Mouse (Mus musculus): ENCODE measurements around the gene Parl.

Parl gene

DNA sequence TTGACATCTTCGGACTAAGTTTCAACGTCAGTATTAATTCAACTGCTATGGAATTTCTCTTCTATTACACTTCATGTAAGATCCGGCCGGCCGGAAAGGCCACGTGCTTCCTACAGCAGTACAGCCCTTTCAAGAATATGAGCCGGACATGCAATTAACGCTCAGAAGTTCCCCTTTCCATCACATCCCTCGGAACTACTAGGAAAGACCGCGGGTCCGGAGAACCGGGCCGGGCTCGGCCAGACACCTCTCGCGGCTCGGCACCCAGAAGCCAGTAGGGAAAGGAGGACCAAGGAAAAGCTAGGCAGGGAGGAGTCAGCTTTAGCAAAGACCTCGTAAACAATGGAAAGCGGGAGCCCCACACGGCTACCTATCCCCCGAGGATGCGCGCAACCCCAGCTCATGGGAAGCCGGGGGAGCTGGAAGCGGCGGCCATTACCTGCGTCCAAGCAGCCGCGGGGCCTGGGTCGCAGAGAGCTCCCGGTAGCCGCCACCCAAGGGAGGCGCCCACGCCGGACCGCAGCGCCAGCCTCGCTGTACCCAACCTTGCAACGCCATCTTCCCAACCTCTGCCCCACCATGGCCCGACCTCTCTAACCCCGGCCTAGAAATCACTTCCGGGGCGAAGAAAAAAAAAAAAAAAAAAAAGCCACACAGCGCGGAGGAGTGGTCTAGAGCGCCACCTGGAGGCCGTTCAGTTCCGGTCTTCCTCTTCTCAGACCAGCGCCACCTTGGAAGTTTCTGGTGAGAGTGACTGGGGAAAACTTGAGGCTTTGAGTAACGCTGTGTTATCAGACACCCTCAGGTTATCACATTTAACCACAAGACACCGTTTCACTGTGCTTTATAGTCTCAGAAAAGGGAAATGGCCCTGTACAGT lies at the start of gene Parl:
TSS of gene Parl (minus strand) at position 618 of the 880 bp plus-strand sequence.
- peak; percentile 80 to 88 for DNase-seq

DNA sequence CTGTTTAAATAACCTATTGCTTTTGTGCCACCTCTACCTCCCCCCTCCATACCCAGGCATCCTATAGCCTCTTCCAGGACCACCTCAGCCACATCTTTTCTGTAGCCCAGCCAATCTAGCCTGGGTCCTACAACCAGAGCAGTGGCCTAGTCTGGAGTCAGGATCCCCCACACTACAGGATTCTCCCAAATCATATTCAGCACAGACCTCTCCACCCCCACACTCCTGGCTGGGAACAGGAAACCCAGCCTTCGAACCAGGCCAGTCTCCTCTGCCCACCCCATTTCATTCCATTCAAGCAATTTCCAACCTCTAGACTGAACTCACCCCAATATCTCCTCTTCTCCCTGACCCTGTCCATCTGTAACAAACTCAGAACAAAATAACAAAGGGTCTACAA lies 43.3 kb upstream of the Parl start:
- no peak for DNase-seq

GRCm38 (mm10) chr16:20338616-20339015 lies 36.4 kb upstream of the Parl start:
- no peak for DNase-seq

DNA sequence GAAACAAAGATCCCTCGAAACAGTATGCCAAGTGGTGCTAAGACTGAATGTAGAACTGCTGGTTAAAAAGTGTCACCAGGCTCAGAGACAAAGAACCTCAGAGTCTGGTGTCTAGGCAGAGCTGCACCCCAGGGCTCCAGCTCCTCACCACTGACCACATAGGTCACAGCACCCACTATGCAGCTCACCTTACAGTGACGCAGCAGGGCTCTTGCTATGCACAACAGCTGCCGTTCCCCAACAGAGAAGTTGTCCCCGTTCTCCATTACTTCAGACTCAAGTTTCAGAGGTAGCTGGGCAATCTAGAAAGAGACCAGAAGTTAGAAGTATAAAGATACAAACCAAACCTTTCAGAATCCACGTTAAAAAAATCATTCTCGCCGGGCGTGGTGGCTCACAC lies 32.7 kb upstream of the Parl start:
- DNase-seq = no peak

DNA sequence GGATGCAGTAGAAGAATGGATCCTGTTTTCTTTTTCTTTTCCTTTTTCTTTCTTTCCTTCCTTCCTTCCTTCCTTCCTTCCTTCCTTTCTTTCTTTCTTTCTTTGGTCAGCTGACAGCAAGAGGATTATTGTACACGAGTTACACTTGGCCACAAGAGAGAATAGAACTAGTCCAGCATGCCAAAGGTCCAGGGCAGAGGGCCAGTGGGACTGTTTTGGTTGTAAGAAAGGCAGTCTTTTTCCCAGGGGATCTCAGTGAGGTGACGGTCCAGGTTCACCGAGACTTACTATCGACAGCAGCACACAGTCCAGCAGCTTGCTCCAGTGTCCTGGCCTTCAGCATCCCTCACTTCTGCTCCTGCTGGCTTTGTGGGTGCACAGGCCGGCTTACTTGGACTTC lies 26.1 kb upstream of the Parl start:
- DNase-seq = no peak

GRCm38 (mm10) chr16:20325286-20325685 lies 23.1 kb upstream of the Parl start, which contains the start of gene Cyp2ab1:
Cyp2ab1 (minus strand) TSS chr16:20325404.
- DNase-seq = no peak

DNA sequence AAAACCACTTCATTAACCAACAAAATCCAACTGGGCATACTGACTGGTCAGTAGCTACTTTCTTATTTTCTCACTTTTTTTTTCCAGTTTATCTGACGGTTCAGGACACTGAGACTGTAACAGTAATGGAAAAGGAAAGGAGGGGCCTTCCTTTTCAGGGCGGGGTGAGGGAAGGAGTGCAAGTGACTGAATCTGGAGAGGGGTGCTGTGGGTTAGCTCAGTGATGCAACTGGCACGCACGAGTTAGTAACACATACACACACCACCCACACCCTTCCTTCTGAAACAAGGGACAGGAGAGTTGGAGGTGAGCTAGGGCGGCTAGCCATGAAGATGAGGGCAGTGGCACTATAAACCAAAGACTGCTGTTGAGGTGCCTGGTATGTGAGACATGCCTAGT lies 21.7 kb upstream of the Parl start:
- DNase-seq = no peak

- DNase-seq = no peak
Measured at GRCm38 (mm10) chr16:20322274-20322673, 20.1 kb upstream of the Parl start.

- no peak for DNase-seq
Measured at GRCm38 (mm10) chr16:20316770-20317169, 14.6 kb upstream of the Parl start.

- no peak for DNase-seq
Measured at GRCm38 (mm10) chr16:20315266-20315665, 13.1 kb upstream of the Parl start.

GRCm38 (mm10) chr16:20312272-20312671 lies 10.1 kb upstream of the Parl start:
- DNase-seq = no peak

DNA sequence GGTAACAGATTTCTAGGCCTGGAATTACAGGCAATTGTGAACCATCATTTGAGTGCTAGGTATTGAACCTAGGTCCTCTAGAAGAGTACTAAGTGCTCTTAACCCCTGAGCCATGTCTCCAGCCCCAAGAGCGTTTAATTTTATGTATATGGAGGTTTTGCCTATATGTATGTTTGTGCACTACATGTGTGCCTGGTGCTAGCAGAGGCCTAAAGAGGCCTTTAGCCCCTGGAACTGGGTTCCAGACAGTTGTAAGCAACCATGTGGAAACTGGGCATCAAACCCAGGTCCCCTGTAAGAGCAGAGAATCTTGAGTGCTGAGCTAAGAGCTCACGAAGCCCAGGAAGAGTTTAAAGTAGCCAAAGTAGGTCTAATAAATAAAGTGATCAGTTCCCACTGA lies 2.1 kb downstream of the Parl start:
- no peak for DNase-seq

GRCm38 (mm10) chr16:20280238-20280637 lies 21.9 kb downstream of the Parl start:
- DNase-seq = no peak

DNA sequence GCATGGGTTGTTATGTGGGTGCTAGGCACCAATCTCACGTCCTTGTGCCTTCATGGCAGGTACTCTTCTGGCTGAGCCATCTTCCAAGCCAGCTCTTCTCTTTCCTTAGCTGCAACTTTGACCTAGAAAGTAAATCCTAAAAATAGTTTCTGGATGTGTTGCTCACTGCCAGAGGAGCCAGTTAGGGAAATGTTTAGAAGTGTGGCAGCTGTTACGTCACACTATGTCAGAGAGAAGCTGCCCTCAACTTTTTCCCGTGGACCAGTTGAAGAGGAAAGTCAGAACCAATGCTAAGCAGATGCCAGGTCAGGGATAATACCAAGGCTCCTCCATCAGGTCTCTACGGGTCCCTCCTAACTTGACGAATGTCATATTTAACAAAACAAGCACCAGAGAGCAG lies 22.8 kb downstream of the Parl start:
- DNase-seq = no peak

- DNase-seq = no peak
Measured at GRCm38 (mm10) chr16:20272994-20273393, 29.2 kb downstream of the Parl start.

- DNase-seq = no peak
Measured at GRCm38 (mm10) chr16:20271339-20271738, 30.8 kb downstream of the Parl start.

- DNase-seq = no peak
Measured at GRCm38 (mm10) chr16:20265089-20265488, 37.1 kb downstream of the Parl start.

DNA sequence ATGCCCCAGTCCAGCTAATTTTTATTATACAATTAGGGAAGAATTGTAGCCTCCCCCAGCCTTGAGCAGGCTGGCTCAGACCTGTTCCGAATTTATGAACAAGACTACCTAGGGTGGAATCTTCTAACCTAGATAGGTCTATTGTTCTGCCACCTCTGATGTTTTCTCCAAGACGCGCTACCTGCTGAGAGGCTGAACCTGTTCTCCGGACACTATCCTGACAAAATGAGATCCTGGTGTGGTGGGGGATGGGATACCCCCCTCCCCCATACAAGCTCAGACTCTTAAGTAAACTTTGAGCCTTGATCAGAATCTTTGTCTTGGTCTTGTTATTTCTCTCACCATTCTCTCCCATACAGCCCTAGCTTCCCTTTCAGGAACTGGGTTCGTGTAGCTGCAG lies 44.3 kb downstream of the Parl start:
- no peak for DNase-seq

DNA sequence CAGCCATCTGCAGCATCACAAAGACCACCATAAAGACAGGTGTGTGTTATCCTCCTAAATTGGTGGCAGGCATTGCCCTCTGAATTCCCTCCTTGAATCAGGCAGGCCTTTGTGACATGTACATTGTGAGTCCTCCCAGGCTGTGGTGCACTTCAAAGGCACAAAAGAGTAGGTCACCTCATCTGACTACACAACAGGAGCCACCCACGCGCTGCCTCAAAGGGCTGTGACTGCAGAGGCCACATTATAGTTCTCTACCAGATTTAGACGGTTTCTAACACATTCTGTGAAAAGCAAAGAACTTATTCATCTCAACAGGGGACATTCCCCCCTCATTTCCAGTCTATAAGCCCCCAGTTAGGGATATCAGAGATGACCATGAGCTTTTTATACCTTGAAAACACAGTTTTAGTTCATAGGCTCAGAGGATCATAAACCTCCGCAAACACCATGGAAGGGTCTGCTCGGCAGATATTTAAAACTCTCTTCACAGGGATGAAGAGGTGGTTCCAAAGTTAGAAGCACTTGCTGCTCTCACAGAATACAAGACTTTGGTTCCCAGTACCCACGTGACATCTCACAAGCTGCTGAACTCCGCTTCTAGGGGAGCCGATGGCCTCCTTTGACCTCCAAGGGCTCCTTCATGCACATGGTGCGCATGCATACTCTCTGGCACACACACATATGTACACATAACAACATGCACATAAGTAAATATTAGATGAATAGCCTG lies 53.6 kb downstream of the Parl start:
- DNase-seq = no peak

DNA sequence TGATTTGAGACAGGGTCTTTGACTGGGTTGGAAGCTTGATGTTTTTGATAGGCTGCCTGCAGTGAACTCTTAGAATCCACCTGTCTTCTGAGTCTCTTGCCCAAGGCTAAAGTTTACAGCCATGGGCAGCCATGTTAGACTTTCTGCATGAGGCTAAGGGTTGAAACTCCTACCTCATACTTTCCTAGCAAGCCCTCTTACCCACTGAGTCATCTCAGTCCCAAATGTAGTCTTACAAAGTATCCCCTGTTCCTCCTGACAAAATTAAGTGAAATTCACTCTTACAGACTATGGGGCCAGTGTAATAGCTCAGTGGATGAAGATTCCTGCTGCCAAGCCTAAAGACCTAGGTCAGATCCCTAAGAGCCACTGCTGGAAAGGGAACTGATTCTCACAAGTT lies 55.1 kb downstream of the Parl start:
- no peak for DNase-seq

DNA sequence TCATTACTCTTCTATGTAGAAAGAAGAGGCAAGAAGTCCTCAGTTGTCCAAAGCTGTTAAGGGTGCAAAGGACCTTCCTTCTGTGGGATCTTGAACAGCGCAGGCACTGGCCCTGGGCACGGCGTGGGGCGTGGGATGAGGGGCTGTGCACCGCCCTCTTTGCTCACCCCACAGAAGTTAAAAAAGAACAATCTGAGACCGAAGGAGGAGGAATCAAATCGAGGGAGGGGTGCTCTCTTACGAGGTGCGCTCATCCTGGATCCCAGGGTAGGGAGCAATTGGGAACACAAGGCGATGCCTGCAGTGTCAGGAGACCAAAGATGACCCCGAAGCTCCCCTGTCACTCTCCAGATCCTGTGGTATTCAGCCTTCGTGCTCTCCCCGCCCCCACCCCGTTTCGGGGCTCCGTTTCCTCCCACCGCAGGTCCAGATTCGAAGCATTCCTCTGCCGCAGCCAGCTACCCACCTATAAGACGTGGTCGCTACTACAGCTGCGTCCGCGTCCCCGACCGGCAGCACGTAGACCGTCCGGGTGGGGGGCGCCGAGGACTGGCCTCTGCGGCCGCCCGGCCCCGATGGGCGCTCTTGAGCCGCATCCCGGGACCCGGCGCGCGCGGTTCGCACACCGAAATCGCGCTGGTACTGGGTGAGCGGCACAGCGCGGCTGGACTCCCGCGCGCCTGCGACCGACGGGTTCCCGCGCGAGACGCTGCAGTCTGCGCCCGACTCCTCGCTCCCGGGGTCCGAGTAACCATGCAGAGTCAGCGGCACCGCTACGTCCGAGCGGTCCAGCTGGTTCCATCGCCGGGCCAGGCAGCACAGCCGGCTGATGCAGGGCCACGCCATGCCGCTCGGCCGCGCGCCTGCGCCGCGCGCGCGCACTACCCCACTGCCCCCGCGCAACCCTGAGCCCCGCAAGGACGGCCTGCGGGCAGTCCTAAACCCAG lies 61.4 kb downstream of the Parl start, which contains the start of gene Map6d1:
TSS of gene Map6d1 (minus strand) at position 891 of the 947 bp plus-strand sequence.
- DNase-seq = peak; percentile 79 to 89

DNA sequence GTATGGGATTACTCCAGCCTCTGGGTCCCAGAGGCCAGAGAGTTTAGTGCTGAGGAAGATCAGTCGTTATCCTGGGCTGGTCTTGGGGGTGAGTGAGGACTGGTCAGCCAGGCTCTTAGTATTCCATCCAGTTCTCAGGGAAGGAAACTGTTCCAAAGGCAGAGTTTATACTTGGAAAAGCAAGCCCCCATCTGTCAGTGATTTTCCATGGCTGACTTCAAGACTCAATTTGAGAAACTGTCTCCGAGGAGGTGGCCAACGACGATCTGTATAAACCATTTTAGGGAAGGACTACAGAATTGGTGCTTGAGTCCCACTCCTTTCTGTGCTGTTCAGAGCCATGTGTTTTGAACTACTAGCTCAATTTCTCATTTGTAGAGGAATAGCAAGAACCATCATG lies 63.5 kb downstream of the Parl start:
- peak in 1 of 2 experiments; percentile 17 for DNase-seq

DNA sequence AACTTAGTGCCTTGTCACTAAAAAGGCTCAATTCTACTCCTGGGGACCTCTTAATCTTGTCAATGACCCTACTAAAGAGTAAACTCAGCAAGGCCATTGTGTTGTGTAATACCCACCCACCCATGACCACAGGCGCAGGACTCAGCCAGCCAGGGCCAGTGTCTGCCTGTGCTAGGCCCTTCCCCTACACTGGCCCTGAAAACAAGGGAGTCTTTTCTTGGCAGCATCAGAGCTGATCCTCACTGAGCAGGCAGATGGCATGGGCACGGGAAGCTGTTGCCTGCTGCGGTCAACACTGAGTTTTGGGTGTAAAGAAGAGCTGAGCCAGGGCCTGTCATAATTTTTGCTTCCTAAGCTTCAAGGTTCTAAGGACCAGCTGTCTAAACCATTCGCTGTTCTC lies 64.8 kb downstream of the Parl start:
- DNase-seq = peak; percentile 54 to 55

Data from cerebellum, adult 18-20 months (tissue).